Mouse (Mus musculus) layer of hippocampus, postnatal 10 days (tissue): ENCODE results near the gene Il9. TPM values are rescaled to one million over a fixed set of nuclear protein-coding genes. Genes with fewer than 3 reads are reported as not detected.
A peak's percentile ranks its signal among the peaks of the same experiment; 100 is the strongest.

Experiments
- DNase-seq, 2 experiments: peaks; one replicate each; pipeline ENCODE4 v3.0.0; 2021; ENCODE audit warnings: low spot score in 2 of 2
- total RNA-seq, 2 experiments: library from RNA; stranded (reverse); gene quantifications; 2 replicates each; pipeline ENCODE4 v1.2.3; 2021

Il9 gene
- total RNA-seq, 2 experiments from 2014 or later, result not detected

- no peak for DNase-seq
Observed at GRCm38 (mm10) chr13:56471951-56472350, 10.1 kb downstream of the Il9 start.

DNA sequence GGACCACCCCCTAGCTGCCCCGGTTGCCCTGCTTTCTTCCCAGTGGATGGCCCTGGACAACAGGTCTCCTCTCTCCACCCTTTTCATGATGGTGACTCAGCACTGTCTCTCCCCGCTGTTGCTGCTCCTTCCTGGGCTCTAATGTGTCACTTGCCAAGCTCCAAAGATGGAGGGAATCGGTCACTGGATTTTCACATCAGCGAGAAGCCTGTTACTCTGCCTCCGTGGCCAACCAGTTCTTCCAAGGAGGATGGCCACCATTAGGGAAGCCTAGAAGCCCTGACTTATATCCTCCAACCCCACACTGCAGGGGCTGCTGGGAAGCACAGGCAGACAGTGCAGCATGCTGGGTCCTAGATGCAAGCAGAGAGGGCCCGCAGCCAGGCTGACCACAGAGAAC, 10.8 kb downstream of the Il9 start:
- no peak for DNase-seq

DNA sequence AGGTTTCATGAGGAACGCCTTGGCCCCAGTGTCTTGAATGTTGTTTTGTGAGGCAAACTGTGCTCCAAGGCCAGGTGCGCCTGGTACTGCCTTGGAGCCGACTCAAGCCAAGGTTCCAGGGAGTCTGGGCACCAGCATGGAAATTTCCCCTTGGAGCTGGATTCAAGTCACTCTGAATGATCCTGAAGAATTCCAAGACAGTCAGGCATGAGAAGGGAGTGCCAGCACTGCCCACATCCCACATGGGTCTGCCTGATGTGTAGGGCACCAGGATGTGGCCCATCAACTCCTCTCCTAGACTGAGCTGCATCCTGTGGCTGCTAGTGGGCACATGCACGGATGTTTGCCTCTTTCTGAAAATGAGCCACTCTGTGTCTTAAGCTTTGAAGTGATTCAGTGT, 13.5 kb downstream of the Il9 start:
- DNase-seq, result no peak

DNA sequence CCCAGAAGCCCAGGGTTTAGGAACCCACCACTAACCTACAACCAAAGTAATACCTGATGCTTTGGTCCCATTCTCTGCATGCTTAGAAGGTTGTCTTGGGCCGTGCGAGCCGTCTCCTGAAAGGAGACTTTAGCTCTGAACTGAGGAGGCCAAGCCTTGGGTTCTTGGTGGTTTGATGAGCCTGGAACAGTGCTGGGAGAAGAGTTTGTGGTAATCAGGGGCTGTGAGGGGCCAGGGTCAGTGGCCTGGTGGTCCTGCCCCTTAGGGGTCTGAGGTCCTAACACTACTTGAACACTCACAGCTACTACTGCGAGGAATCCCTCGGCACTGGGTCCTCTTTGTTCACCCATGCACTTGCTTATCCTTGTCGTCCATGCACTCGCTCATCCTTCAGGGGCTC, 14.3 kb downstream of the Il9 start:
- DNase-seq, result no peak

- no peak for DNase-seq
Observed at GRCm38 (mm10) chr13:56463750-56464149, 18.3 kb downstream of the Il9 start.

- DNase-seq, result peak in 1 of 2 experiments; percentile 41
Observed at GRCm38 (mm10) chr13:56463261-56463660, 18.8 kb downstream of the Il9 start.

- no peak for DNase-seq
Observed at GRCm38 (mm10) chr13:56462791-56463190, 19.3 kb downstream of the Il9 start.

GRCm38 (mm10) chr13:56461460-56461859, 20.6 kb downstream of the Il9 start:
- DNase-seq, result no peak

DNA sequence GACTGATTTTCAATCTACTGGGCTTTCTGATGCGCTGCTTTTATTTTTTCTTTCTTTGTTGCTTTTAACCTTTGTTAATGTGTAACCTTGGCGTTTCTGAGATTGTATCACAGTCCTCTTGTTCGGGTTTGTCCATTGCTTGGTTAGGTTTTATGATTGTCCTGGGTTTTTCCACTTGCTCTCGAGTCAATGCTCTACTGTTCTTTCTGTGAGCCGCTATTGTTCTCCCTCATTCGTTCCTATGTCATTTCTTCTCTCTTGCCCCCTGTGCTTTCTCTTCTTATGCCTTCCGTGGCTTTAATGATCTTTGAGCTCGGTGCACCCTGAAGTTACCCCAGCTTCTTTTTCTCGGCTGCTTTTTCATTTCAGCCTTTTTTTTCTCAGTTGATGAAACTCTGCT, 24.0 kb downstream of the Il9 start:
- DNase-seq, result no peak

GRCm38 (mm10) chr13:56450035-56450434, 32.0 kb downstream of the Il9 start:
- DNase-seq, result no peak

GRCm38 (mm10) chr13:56449239-56450030, 32.6 kb downstream of the Il9 start:
- peak; percentile 45 to 48 for DNase-seq

- no peak for DNase-seq
Observed at GRCm38 (mm10) chr13:56444996-56445395, 37.0 kb downstream of the Il9 start.

DNA sequence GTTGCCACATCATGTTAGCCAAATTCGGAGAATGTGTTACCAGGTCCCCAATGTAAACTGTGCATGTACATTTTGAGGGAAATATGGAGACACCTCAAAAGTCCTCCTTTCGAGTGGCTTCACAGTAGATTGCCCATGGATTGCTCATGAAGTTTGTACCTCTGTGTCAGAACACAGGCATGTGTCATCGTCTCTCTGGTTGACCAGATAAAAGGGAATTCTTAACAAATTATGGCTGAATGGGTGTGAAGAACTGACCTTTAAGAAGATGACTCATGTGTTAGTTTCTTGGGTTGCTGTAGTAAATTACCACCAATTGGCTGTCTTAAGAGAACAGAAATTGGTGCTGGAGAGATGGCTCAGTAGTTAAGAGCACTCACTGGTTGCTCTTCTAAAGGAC, 37.9 kb downstream of the Il9 start:
- DNase-seq, result no peak

- DNase-seq, result no peak
Observed at GRCm38 (mm10) chr13:56443411-56443810, 38.6 kb downstream of the Il9 start.

GRCm38 (mm10) chr13:56438211-56439075, 43.6 kb downstream of the Il9 start, which contains the start of gene Slc25a48:
Slc25a48 (plus strand) TSS chr13:56438355.
- DNase-seq, result no peak

DNA sequence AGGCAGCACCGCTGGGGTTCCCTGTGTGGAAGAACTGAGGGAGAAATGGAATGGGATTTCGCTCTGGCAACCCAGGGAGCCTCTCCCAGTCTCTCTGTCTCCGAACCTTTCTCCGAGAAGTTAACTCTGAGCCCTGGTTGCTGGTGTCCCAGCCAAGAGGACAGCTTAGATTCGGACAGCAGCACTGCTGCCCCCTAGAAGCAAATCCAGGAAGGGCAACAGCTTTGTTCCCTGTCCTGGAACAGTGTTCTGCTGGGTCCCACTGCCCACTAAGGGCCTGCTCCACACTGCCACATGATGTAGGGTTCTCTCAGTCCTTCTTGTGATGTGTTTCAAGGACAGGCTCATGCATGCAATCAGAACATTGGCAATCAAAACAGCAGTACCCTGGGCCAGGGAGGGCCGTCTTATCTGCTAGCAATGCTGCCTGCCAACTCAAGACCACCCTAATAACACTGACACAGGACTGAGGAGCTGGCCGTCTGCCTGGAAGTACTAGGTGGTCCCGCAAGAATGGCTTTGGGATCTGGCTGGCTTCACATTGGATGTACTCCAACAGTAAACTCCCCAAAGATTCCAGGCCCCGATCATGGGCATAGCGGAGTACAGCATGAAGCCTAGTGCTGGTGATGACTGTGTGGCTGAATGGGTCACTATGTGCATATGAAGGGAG, 46.3 kb downstream of the Il9 start:
- no peak for DNase-seq

GRCm38 (mm10) chr13:56434311-56434751, 47.7 kb downstream of the Il9 start:
- DNase-seq, result no peak

- DNase-seq, result peak; percentile 81 to 85
Observed at GRCm38 (mm10) chr13:56433466-56433865, 48.6 kb downstream of the Il9 start.

DNA sequence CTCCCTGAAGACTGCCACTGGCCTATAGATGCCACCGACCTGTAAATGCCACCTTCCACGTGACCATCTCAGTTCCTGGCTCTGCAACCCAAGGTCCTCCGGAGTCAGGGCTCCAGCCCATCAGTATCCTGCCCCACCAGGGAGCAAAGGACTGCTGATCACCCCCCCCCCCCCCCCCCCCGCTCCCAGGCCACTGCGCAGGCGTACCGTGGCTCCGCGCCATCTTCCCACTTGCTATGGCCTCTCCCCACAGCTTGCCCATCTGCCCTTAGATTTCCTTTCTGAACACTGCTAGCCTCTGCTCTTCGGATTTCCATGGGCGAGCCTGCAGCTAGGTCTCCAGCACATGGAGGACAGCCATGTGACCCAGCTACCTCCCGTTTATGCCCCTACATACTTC, 49.5 kb downstream of the Il9 start:
- DNase-seq, result no peak
